Mouse (Mus musculus) bone marrow, adult 2 months (tissue): ENCODE data around the gene Hyal1.

Source experiments
- CTCF ChIP-seq: fragments of 200-500 bp; IDR thresholded peaks from 2 replicates; pipeline ENCODE4 v1.5.1; 2011; ENCODE audit warnings: low read length, control low read depth; ENCODE audit not compliant: control insufficient read depth, insufficient read depth
- POLR2A ChIP-seq: fragments of 200-500 bp; IDR thresholded peaks from 2 replicates; pipeline ENCODE4 v1.6.1; 2011; ENCODE audit warnings: low read depth, mild to moderate bottlenecking, control low read depth, low read length, borderline replicate concordance; ENCODE audit not compliant: control insufficient read depth

DNA sequence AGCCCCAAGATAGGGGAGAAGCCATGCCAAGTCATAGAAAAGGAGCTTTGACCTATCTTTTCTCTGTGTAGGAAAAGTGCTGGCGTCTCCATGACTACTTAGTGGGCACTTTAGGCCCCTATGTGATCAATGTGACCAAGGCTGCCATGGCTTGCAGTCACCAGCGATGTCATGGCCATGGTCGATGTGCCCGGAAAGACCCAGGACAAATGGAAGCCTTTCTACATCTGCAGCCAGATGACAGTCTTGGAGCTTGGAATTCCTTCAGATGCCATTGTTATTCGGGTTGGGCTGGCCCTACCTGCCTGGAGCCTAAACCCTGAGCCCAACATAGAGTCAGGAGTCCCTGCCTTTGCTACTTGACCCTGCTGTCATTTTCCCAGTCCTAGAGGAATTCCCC is 9.8 kb downstream of the Hyal1 start:
- TF ChIP-seq CTCF (no peak), POLR2A (no peak)
